Mouse (Mus musculus) lung, postnatal 0 days (tissue): ENCODE results near the gene Cdk1. TPM values are rescaled to one million over a fixed set of nuclear protein-coding genes. Genes with fewer than 3 reads are reported as not detected.
A peak's percentile ranks its signal among the peaks of the same experiment; 100 is the strongest.
"Not testable (repeated sequence)": the region's sequence is repeated elsewhere in the genome, so short reads cannot be mapped to it uniquely, and the experiment has no call there.

Experiments
- ATAC-seq: fragments of 200-750 bp; cut with Nextera tagmentation; 2 replicates; pipeline ENCODE4 v1.8.0; 2017; ENCODE audit warnings: moderate library complexity
- DNase-seq: peaks from one replicate; pipeline ENCODE4 v3.0.0-alpha.2; 2016; ENCODE audit warnings: low spot score
- H3K27ac ChIP-seq: fragments of 300-500 bp; sonication (generic); 2 replicates; pipeline ENCODE4 v1.5.1; 2014; ENCODE audit warnings: antibody characterized with exemption, mild to moderate bottlenecking, low read length, mixed read lengths
- H3K27me3 ChIP-seq: fragments of 300-500 bp; sonication (generic); replicated peaks from 2 replicates; pipeline ENCODE4 v1.6.1; 2014; ENCODE audit warnings: low read length, mixed read lengths; ENCODE audit not compliant: insufficient read depth
- H3K36me3 ChIP-seq: fragments of 300-500 bp; sonication (generic); 2 replicates; pipeline ENCODE4 v1.6.1; 2014; ENCODE audit warnings: low read length, mixed read lengths; ENCODE audit not compliant: insufficient read depth
- H3K4me1 ChIP-seq: fragments of 300-500 bp; sonication (generic); 2 replicates; pipeline ENCODE4 v1.6.1; 2014; ENCODE audit warnings: antibody characterized with exemption, low read depth, low read length, mixed read lengths; ENCODE audit not compliant: insufficient read depth
- H3K4me2 ChIP-seq: fragments of 300-500 bp; sonication (generic); replicated peaks from 2 replicates; pipeline ENCODE4 v1.6.1; 2014; ENCODE audit warnings: low read depth, mild to moderate bottlenecking, low read length, moderate library complexity, mixed read lengths
- H3K4me3 ChIP-seq: fragments of 300-500 bp; sonication (generic); 2 replicates; pipeline ENCODE4 v1.5.1; 2014; ENCODE audit warnings: low read depth, low read length
- H3K9ac ChIP-seq: fragments of 300-500 bp; sonication (generic); replicated peaks from 2 replicates; pipeline ENCODE4 v1.6.1; 2014; ENCODE audit warnings: low read depth, mild to moderate bottlenecking
- H3K9me3 ChIP-seq: fragments of 300-500 bp; sonication (generic); 2 replicates; pipeline ENCODE4 v1.6.1; 2016; ENCODE audit warnings: low read length, mixed read lengths
- CTCF ChIP-seq: IDR thresholded peaks from 2 replicates; pipeline ENCODE4 v1.5.1; 2016; ENCODE audit warnings: antibody characterized with exemption, mild to moderate bottlenecking
- EP300 ChIP-seq: IDR thresholded peaks from 2 replicates; pipeline ENCODE4 v1.6.1; 2016; ENCODE audit warnings: antibody characterized with exemption, mild to moderate bottlenecking, control low read depth
- WGBS: fragments of 180-500 bp; shearing (Covaris S2); extraction: QIAGEN DNeasy Blood & Tissue Kit; methylation state at CpG from one replicate; pipeline ENCODE4 v1.1.7; 2014; 5-methylcytosine and 5-hydroxymethylcytosine counted together
- polyA plus RNA-seq: library from polyadenylated mRNA; unstranded; fragments of >200 nt; fragmentation: Nextera tagmentation; extraction: Ambion mirVana; gene quantifications from 2 replicates; pipeline ENCODE4 v1.2.1, GENCODE M21; 2015

Gene Cdk1
- polyA plus RNA-seq, 1 experiment from 2014 or later, result 46.5 TPM

DNA sequence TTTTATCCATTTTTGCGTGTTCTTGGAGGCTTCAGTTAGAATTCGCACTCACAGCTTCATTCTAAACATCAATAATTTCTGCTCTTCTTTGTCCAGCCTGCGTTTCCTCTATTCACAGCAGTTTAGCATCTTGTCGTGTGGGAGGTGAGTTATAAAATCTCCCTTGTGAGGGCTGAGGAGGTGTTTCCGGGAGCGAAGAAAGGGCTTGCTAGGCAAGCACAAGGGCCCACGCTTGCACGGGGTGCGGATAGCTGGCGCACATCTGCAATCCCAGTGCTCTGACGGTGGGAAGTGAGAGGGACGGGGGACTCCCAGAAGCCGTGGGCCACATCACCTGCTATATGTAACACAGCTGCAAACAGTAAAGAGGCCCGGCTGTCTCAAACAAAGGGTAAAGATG is 19.3 kb upstream of the Cdk1 start:
- H3K27ac ChIP-seq, result no peak overlapping the region
- H3K4me3 ChIP-seq, result no peak overlapping the region
- DNase-seq, result no peak
- ATAC-seq, result no peak
- H3K9ac ChIP-seq, result no peak overlapping the region
- H3K4me1 ChIP-seq, result no peaks in the 10 kb centered on the region
- no peaks in the 10 kb centered on the region for H3K9me3 ChIP-seq
- 83% methylated on average over 14 of the region's 14 CpGs for WGBS
- no peaks in the 10 kb centered on the region for H3K36me3 ChIP-seq
- no peak overlapping the region for H3K4me2 ChIP-seq
- no peak for TF ChIP-seq EP300
- no peak for TF ChIP-seq CTCF
- H3K27me3 ChIP-seq, result no peaks in the 10 kb centered on the region

GRCm38 (mm10) chr10:69371441-69371840 is 18.7 kb upstream of the Cdk1 start:
- H3K4me2 ChIP-seq, result no peak overlapping the region
- no peaks in the 10 kb centered on the region for H3K27me3 ChIP-seq
- DNase-seq (peak; percentile 56), ATAC-seq (no peak)
- WGBS, result 10% methylated on average over 10 of the region's 10 CpGs
- H3K4me3 ChIP-seq, result no peak overlapping the region
- no peak overlapping the region for H3K9ac ChIP-seq
- no peaks in the 10 kb centered on the region for H3K9me3 ChIP-seq
- no peak overlapping the region for H3K27ac ChIP-seq
- no peaks in the 10 kb centered on the region for H3K4me1 ChIP-seq
- no peaks in the 10 kb centered on the region for H3K36me3 ChIP-seq
- TF ChIP-seq EP300, result no peak
- TF ChIP-seq CTCF, result peak; percentile 83

DNA sequence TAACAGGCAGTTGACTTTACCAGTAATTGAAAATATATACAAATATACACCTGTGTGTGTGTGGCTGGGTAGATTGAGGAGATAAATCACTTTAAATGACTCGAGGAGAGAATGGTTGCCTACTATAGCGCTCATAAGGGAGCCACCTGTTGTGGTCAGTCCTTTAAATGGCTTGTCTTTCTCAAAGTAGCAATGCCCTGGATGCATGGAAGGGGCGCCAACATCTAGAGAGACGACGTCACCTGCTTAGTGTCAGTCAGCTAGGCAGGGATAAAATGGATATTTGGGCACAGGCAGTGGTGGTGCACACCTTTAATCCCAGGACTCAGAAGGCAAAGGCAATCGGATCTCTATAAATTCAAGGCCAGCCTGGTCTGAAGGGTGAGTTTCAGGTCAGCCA is 16.6 kb upstream of the Cdk1 start:
- no peak for TF ChIP-seq EP300
- no peak for TF ChIP-seq CTCF
- H3K9ac ChIP-seq, result no peak overlapping the region
- no peak overlapping the region for H3K27ac ChIP-seq
- no peaks in the 10 kb centered on the region for H3K4me1 ChIP-seq
- no peak overlapping the region for H3K4me2 ChIP-seq
- no peaks in the 10 kb centered on the region for H3K36me3 ChIP-seq
- no peaks in the 10 kb centered on the region for H3K9me3 ChIP-seq
- no peaks in the 10 kb centered on the region for H3K27me3 ChIP-seq
- no peak for DNase-seq
- 74% methylated on average over 6 of the region's 6 CpGs for WGBS
- H3K4me3 ChIP-seq, result no peak overlapping the region
- ATAC-seq, result no peak

GRCm38 (mm10) chr10:69366877-69367387 is 14.2 kb upstream of the Cdk1 start:
- H3K4me3 ChIP-seq, result no peak overlapping the region
- H3K9ac ChIP-seq, result no peak overlapping the region
- H3K27ac ChIP-seq, result no peak overlapping the region
- H3K9me3 ChIP-seq, result no peaks in the 10 kb centered on the region
- DNase-seq (peak; percentile 49), ATAC-seq (no peak)
- H3K36me3 ChIP-seq, result no peaks in the 10 kb centered on the region
- TF ChIP-seq CTCF (peak; percentile 64), EP300 (no peak)
- H3K27me3 ChIP-seq, result no peaks in the 10 kb centered on the region
- H3K4me2 ChIP-seq, result no peak overlapping the region
- H3K4me1 ChIP-seq, result no peaks in the 10 kb centered on the region
- 88% methylated on average over 13 of the region's 13 CpGs for WGBS

DNA sequence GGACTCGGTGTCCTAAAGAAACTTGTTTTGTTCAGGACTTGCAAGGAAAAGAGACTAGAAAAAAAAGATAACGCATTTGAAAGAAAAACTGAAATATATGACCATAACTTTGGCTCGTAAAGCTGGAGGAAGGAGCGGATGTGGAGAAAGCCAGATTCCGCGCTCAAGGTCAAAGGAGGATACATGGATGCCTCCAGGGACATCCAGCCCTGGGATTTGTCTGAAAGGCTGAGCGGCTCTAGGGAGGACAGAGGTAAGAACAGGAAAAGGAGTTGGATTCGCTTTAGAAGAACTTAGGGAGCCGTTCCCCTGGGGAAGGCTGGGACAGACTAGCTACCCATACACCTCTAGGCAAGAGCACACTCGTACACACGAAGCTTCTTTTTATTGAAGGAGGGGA is 13.5 kb upstream of the Cdk1 start:
- 80% methylated on average over 11 of the region's 11 CpGs for WGBS
- DNase-seq, result no peak
- Histone ChIP-seq H3K9ac (no peak overlapping the region), H3K27me3 (no peaks in the 10 kb centered on the region), H3K4me2 (no peak overlapping the region), H3K27ac (no peak overlapping the region), H3K36me3 (no peaks in the 10 kb centered on the region), H3K4me3 (no peak overlapping the region), H3K4me1 (no peaks in the 10 kb centered on the region), H3K9me3 (no peaks in the 10 kb centered on the region)
- ATAC-seq, result no peak
- no peak for TF ChIP-seq EP300
- no peak for TF ChIP-seq CTCF

GRCm38 (mm10) chr10:69359666-69360065 is 6.9 kb upstream of the Cdk1 start:
- Histone ChIP-seq H3K4me2 (no peak overlapping the region), H3K36me3 (no peaks in the 10 kb centered on the region), H3K4me3 (no peak overlapping the region), H3K27ac (no peak overlapping the region), H3K4me1 (no peaks in the 10 kb centered on the region), H3K27me3 (no peaks in the 10 kb centered on the region), H3K9ac (no peak overlapping the region), H3K9me3 (no peaks in the 10 kb centered on the region)
- 77% methylated on average over 1 of the region's 1 CpGs for WGBS
- no peak for TF ChIP-seq EP300
- TF ChIP-seq CTCF, result no peak
- ATAC-seq (no peak), DNase-seq (no peak)

DNA sequence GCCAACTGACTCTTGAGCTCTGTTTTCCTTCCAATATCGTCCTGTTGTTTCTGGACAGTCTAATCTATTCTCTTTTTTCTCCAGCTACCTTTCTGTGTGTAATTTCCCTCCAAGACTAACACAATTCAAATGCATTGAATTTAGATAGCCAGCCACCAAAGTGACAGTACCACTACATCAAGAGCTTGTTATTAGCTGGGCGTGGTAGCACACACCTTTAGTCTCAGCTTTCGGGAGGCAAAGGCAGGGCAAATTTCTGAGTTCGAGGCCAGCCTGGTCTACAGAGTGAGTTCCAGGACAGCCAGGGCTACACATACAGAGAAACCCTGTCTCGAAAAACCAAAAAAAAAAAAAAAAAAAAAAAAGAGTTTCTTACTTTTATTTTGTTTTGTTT is 345 bp upstream of the Cdk1 start:
- H3K4me1 ChIP-seq, result peaks cover 20% of the 10 kb centered on the region; the same call in 1 of the 2 replicates
- not testable (repeated sequence) for H3K27ac ChIP-seq, H3K9ac ChIP-seq, H3K27me3 ChIP-seq, H3K36me3 ChIP-seq, ATAC-seq, DNase-seq, H3K9me3 ChIP-seq
- 0 out of 2 replicates have a peak overlapping the region, but pooled peaks have one; percentile 61 for H3K4me3 ChIP-seq
- peak overlapping the region; percentile 93 for H3K4me2 ChIP-seq
- 23% methylated on average over 5 of the region's 5 CpGs for WGBS
